Mouse (Mus musculus) heart, adult 11 months (tissue): ENCODE results near the gene Srpk1.

Experiments used
- DNase-seq: peaks from one replicate; pipeline ENCODE4 v3.0.0; 2022

Srpk1 gene

GRCm38 (mm10) chr17:28613096-28613495 lies 9.4 kb downstream of the Srpk1 start:
- no peak for DNase-seq

GRCm38 (mm10) chr17:28612603-28613002 lies 9.9 kb downstream of the Srpk1 start:
- no peak for DNase-seq

GRCm38 (mm10) chr17:28609543-28609942 lies 13.0 kb downstream of the Srpk1 start:
- DNase-seq, result no peak

GRCm38 (mm10) chr17:28601557-28602250 lies 20.8 kb downstream of the Srpk1 start:
- DNase-seq, result peak; percentile 70

GRCm38 (mm10) chr17:28600780-28601179 lies 21.7 kb downstream of the Srpk1 start:
- DNase-seq, result no peak

- no peak for DNase-seq
These were observed 28.5 kb downstream of the Srpk1 start for GRCm38 (mm10) chr17:28593965-28594364.

GRCm38 (mm10) chr17:28592998-28593397 lies 29.5 kb downstream of the Srpk1 start:
- peak; percentile 90 for DNase-seq

GRCm38 (mm10) chr17:28591476-28591875 lies 31.0 kb downstream of the Srpk1 start:
- DNase-seq, result peak; percentile 96

- no peak for DNase-seq
These were observed 31.9 kb downstream of the Srpk1 start for GRCm38 (mm10) chr17:28590596-28590995.

GRCm38 (mm10) chr17:28588591-28588990 lies 33.9 kb downstream of the Srpk1 start:
- no peak for DNase-seq

GRCm38 (mm10) chr17:28586509-28586908 lies 36.0 kb downstream of the Srpk1 start:
- DNase-seq, result no peak

GRCm38 (mm10) chr17:28581056-28581455 lies 41.5 kb downstream of the Srpk1 start:
- no peak for DNase-seq

GRCm38 (mm10) chr17:28580396-28580795 lies 42.1 kb downstream of the Srpk1 start:
- DNase-seq, result no peak

- no peak for DNase-seq
These were observed 47.0 kb downstream of the Srpk1 start, which contains the start of gene Lhfpl5 for GRCm38 (mm10) chr17:28575244-28576125. Gene Lhfpl5, plus strand, starts transcription at chr17:28575641.

- no peak for DNase-seq
These were observed 49.6 kb downstream of the Srpk1 start for GRCm38 (mm10) chr17:28572941-28573340.

- no peak for DNase-seq
These were observed 50.0 kb downstream of the Srpk1 start for GRCm38 (mm10) chr17:28572521-28572920.

GRCm38 (mm10) chr17:28571868-28572267 lies 50.6 kb downstream of the Srpk1 start:
- no peak for DNase-seq

GRCm38 (mm10) chr17:28567541-28567940 lies 55.0 kb downstream of the Srpk1 start:
- DNase-seq, result no peak

- DNase-seq, result no peak
These were observed 57.3 kb downstream of the Srpk1 start for GRCm38 (mm10) chr17:28565181-28565580.

- no peak for DNase-seq
These were observed 60.9 kb downstream of the Srpk1 start for GRCm38 (mm10) chr17:28561613-28562012.

GRCm38 (mm10) chr17:28560598-28560997 lies 61.9 kb downstream of the Srpk1 start, which contains the start of gene Clps:
Gene Clps, minus strand, starts transcription at chr17:28560766.
- no peak for DNase-seq

GRCm38 (mm10) chr17:28557772-28558171 lies 64.7 kb downstream of the Srpk1 start:
- no peak for DNase-seq

- DNase-seq, result no peak
These were observed 65.7 kb downstream of the Srpk1 start for GRCm38 (mm10) chr17:28556635-28557396.
